Mouse (Mus musculus) liver, adult 2 months (tissue): Measurements from ENCODE around the gene Kng2. TPM values are rescaled to one million over a fixed set of nuclear protein-coding genes. Genes with fewer than 3 reads are reported as not detected.
"Not testable (repeated sequence)": the region's sequence is repeated elsewhere in the genome, so short reads cannot be mapped to it uniquely, and the experiment has no call there.

Experiments
- DNase-seq: peaks from one replicate; pipeline ENCODE4 v3.0.0-alpha.2; 2011; ENCODE audit warnings: low read depth, low spot score; ENCODE audit errors: extremely low read depth
- H3K27ac ChIP-seq: fragments of 200-500 bp; replicated peaks from 2 replicates; pipeline ENCODE4 v1.5.1; 2012; ENCODE audit warnings: low read depth, mild to moderate bottlenecking, control low read depth, inconsistent platforms, low read length; ENCODE audit not compliant: insufficient read depth
- H3K27me3 ChIP-seq: fragments of 200-500 bp; 2 replicates; pipeline ENCODE4 v1.6.1; 2012; ENCODE audit warnings: mild to moderate bottlenecking, moderate library complexity, low read length, inconsistent platforms; ENCODE audit not compliant: control insufficient read depth, insufficient read depth
- H3K36me3 ChIP-seq: fragments of 200-500 bp; 2 replicates; pipeline ENCODE4 v1.6.1; 2012; ENCODE audit warnings: low read length, inconsistent platforms; ENCODE audit not compliant: control insufficient read depth, insufficient read depth
- H3K4me1 ChIP-seq: fragments of 200-500 bp; 2 replicates; pipeline ENCODE4 v1.6.1; 2011; ENCODE audit warnings: low read length; ENCODE audit not compliant: control insufficient read depth, insufficient read depth
- H3K4me3 ChIP-seq: fragments of 200-500 bp; 2 replicates; pipeline ENCODE4 v1.5.1; 2011; ENCODE audit warnings: low read depth, mild to moderate bottlenecking, control low read depth, low read length, moderate library complexity; ENCODE audit not compliant: insufficient read depth
- H3K79me2 ChIP-seq: fragments of 200-500 bp; 2 replicates; pipeline ENCODE4 v1.6.1; 2012; ENCODE audit warnings: inconsistent platforms, mild to moderate bottlenecking, low read length, moderate library complexity; ENCODE audit not compliant: control insufficient read depth, insufficient read depth
- H3K9ac ChIP-seq: fragments of 200-500 bp; 2 replicates; pipeline ENCODE4 v1.6.1; 2012; ENCODE audit warnings: low read depth, mild to moderate bottlenecking, control low read depth, inconsistent platforms, low read length
- CTCF ChIP-seq: fragments of 200-500 bp; IDR thresholded peaks from 2 replicates; pipeline ENCODE4 v1.5.1; 2011; ENCODE audit warnings: low read depth, low read length, control low read depth
- POLR2A ChIP-seq: fragments of 200-500 bp; IDR thresholded peaks from 2 replicates; pipeline ENCODE4 v1.6.1; 2011; ENCODE audit warnings: low read length, control low read depth; ENCODE audit not compliant: insufficient read depth; ENCODE audit errors: extremely low read depth
- WGBS: fragments of 180-500 bp; shearing (Covaris S2); methylation state at CpG from one replicate; pipeline ENCODE4 v1.1.7; 2018; 5-methylcytosine and 5-hydroxymethylcytosine counted together
- polyA plus RNA-seq: library from polyadenylated mRNA; depleted of rRNA; stranded (reverse); fragments of >200 nt; gene quantifications from 2 replicates; pipeline ENCODE4 v1.2.3, GENCODE M21; 2012; rRNA removed
- total RNA-seq: library from RNA; depleted of rRNA; stranded (reverse); fragments of >200 nt; gene quantifications from 2 replicates; pipeline ENCODE4 v1.2.3, GENCODE M21; 2014; rRNA removed

Kng2 gene
- total RNA-seq (449 and 472 TPM in 2 replicates), polyA plus RNA-seq (97.8 and 123 TPM in 2 replicates)

DNA sequence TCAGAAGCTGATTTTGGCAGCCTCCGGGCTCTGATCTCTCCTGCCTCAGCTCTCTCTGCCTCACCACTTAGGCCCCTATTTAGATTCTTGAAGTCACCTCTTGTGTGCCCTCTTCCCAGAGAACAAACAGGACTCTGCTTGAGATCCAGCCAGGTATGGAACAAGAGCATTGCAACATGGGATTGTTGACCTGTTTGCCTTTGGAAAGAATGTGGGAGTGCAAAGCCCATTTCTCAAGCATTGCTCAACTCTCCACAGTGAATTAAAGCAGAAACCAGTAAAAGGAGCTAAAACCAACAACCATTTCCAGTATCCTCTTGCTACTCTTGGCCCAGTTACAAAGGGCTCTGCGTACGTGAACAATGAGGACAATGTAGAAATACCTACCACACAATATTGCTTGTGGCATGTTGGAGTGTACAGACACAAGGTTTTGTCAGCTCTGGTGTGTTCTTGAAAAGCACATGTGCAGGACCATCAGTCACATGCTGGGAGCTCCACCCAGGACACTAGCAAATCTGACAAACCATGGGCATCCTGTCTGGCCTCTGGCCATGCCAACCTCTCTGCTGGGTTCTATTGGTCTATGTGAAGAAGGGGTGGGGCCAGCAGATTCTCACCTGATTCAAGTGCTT lies at the start of gene Kng2:
Kng2 (minus strand) TSS at position 517 of the 635 bp plus-strand sequence.
- H3K79me2 ChIP-seq, result peaks cover 10% of the 10 kb centered on the region; the same call in 1 of the 2 replicates
- H3K27ac ChIP-seq, result peak within 1 kb of the TSS; percentile 98
- peak within 1 kb of the TSS; percentile 73 for H3K4me3 ChIP-seq
- not testable (repeated sequence) for H3K27me3 ChIP-seq, H3K36me3 ChIP-seq
- 16% methylated on average over 3 of the region's 3 CpGs for WGBS
- TF ChIP-seq POLR2A, result 0 out of 2 replicates have a peak, but pooled peaks have one; percentile 22
- peaks cover 31% of the 10 kb centered on the region for H3K4me1 ChIP-seq
- DNase-seq, result peak; percentile 100
- H3K9ac ChIP-seq, result peak within 1 kb of the TSS; percentile 92

DNA sequence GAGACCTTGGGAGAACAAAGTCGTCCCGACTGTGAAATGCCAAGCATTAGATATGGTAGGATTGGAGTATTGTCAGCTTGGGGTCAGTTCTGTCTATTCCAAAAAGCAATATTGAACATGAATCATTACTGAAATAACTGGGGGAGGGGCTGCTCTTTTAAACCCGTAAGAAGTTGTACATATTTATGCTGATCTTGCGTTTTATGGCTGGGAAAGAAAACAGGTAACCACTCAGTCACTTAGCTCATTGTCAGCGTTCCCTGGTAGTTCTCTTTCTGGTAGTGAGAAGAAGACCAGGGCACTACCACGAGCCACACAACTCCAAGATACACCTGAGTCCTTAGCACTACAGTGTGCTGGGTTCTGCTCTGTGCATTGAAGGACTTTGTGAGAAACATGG lies 48.2 kb upstream of the Kng2 start:
- H3K27me3 ChIP-seq, H3K27ac ChIP-seq, H3K4me1 ChIP-seq, H3K9ac ChIP-seq, H3K79me2 ChIP-seq, H3K4me3 ChIP-seq, DNase-seq: not testable (repeated sequence)
- 88% methylated on average over 6 of the region's 6 CpGs for WGBS
- peaks cover 60% of the 10 kb centered on the region for H3K36me3 ChIP-seq

DNA sequence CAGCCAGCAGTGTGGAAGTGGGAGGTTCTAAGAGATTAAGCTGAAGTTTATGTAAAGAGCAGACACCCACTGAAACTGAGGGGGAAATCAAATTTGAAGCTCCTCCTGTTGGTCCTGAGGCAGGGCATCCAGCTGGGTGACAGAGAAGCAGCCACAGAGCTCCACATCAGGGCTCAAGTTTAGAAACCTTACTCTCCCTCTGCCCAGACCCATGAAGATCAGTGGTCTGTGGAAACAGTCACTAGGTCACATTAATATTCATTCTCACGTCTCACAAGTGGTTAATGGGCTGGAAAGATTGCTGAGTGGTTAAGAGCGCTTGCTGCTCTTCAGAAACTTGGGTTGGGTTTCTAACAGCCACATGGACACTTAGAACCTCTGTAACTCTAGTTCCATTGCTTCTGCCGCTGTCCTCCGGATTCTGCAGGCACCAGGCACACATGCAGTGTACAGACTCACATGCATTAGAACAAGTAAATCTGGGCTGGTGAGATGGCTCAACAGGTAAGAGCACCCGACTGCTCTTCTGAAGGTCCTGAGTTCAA lies 31.6 kb upstream of the Kng2 start:
- not testable (repeated sequence) for DNase-seq, H3K79me2 ChIP-seq, H3K27me3 ChIP-seq
- Histone ChIP-seq H3K27ac (peak overlapping the region; percentile 52), H3K9ac (peak overlapping the region; percentile 73), H3K4me3 (peak overlapping the region; percentile 42), H3K4me1 (peaks cover 11% of the 10 kb centered on the region), H3K36me3 (peaks cover 43% of the 10 kb centered on the region)
- whole genome bisulfite sequencing, result 50% methylated on average over 5 of the region's 5 CpGs

DNA sequence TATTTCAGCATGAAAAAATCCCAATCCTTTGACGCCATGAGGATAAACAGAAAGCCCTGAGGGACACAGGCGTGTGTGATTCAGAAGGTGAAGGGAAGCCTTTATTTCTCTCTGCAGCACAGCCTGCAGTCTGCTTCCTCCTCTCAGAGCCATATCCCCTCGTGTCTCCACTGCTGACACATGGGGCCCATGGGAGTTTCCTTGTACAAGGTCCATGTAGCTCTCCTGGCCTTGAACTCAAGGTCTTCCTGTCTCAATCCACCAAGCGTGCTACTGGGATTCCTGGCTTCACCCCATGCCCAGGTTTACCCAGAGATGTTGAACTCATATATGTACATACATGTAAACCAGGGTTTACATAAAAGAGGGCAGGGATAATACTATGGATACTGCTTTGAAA lies 30.3 kb upstream of the Kng2 start:
- peak; percentile 63 for DNase-seq
- peaks cover 16% of the 10 kb centered on the region for H3K4me1 ChIP-seq
- H3K79me2 ChIP-seq, H3K27me3 ChIP-seq: not testable (repeated sequence)
- WGBS, result 11% methylated on average over 4 of the region's 4 CpGs
- peak overlapping the region; percentile 47 for H3K27ac ChIP-seq
- H3K9ac ChIP-seq, result peak overlapping the region; percentile 63
- H3K4me3 ChIP-seq, result peak overlapping the region; percentile 42
- H3K36me3 ChIP-seq, result peaks cover 32% of the 10 kb centered on the region

DNA sequence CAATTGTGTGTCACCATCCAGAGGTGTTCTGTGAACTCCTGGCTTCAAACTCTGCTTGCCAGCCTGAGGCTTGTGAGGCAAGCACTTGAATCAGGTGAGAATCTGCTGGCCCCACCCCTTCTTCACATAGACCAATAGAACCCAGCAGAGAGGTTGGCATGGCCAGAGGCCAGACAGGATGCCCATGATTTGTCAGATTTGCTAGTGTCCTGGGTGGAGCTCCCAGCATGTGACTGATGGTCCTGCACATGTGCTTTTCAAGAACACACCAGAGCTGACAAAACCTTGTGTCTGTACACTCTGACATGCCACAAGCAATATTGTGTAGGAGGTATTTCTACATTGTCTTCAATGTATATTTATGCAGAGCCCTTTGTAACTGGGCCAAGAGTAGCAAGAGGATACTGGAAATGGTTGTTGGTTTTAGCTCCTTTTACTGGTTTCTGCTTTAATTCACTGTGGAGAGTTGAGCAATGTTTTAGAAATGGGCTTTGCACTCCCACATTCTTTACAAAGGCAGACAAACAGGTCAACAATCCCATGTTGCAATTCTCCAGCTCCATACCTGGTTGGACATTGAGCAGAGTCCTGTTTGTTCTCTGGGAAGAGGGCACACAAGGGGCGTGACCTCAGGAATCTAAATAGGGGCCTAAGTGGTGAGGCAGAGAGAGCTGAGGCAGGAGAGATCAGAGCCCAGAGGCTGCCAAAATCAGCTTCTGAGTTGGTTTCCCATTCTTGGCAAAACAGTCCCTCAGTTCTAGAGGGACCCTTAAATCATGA lies 28.6 kb upstream of the Kng2 start, which contains the start of gene Kng1:
Kng1 (plus strand) TSS at position 198 of the 780 bp plus-strand sequence.
- H3K79me2 ChIP-seq, H3K27me3 ChIP-seq: not testable (repeated sequence)
- Histone ChIP-seq H3K4me1 (peaks cover 16% of the 10 kb centered on the region), H3K36me3 (peaks cover 18% of the 10 kb centered on the region), H3K9ac (peak within 1 kb of the TSS; percentile 86), H3K4me3 (peak within 1 kb of the TSS; percentile 88), H3K27ac (peak within 1 kb of the TSS; percentile 98)
- WGBS, result 22% methylated on average over 1 of the region's 1 CpGs
- TF ChIP-seq POLR2A, result peak; percentile 33; the same call in 1 of the 2 replicates
- DNase-seq, result peak; percentile 100

DNA sequence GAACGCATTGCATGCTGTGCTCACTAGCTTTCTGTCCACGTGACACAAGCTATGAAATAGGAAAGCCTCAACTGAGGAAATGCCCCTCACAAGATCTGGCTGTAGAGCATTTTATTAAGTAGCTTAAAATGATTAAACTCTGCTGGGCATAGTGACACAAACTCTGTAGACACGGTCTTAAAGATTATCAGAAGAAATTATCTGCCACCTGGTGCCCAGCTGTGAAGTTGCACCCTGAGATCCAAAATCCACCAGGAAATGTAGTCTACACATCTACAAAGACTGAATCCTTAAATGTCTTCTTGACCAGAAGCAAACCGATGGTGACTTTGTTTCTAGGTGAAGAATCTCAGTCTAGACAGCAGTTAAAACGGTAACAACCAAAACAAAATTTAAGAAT lies 17.0 kb upstream of the Kng2 start:
- no peak overlapping the region for H3K4me3 ChIP-seq
- H3K79me2 ChIP-seq, result no peaks in the 10 kb centered on the region; the same call in 1 of the 2 replicates
- H3K27me3 ChIP-seq, result no peaks in the 10 kb centered on the region
- DNase-seq, result peak; percentile 77
- H3K9ac ChIP-seq, result no peak overlapping the region
- peaks cover 7% of the 10 kb centered on the region; the same call in 1 of the 2 replicates for H3K4me1 ChIP-seq
- H3K36me3 ChIP-seq, result no peaks in the 10 kb centered on the region
- 47% methylated on average over 5 of the region's 5 CpGs for WGBS
- no peak overlapping the region for H3K27ac ChIP-seq
- TF ChIP-seq CTCF, result 0 out of 2 replicates have a peak, but pooled peaks have one; percentile 19
- TF ChIP-seq POLR2A, result no peak
